Mouse (Mus musculus): ENCODE results near the gene Tmem120b.
"Not testable (repeated sequence)": the region's sequence is repeated elsewhere in the genome, so short reads cannot be mapped to it uniquely, and the experiment has no call there.

Gene Tmem120b

DNA sequence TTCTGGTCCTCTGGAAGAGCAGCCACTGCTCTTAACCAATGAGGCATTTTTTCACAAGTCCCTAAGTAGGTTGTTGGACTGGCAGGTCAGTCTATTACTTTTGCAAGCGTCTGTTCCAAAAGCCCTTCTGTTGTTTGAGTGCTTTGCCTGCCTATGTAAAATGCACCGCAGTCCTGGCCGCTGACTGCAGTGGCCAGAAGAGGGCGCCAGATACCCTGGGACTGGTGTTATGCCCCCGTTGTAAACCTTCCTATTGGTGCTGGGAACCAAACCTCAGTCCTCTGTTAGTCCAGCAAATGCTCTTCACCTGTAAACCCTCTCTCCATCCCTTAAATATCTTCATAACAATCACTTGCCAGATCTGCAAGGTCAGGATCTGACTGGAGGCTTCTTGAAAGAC lies 16.5 kb upstream of the Tmem120b start:
- DNase-seq (ENCODE audit: low spot score in 2 of 2), result no peak

DNA sequence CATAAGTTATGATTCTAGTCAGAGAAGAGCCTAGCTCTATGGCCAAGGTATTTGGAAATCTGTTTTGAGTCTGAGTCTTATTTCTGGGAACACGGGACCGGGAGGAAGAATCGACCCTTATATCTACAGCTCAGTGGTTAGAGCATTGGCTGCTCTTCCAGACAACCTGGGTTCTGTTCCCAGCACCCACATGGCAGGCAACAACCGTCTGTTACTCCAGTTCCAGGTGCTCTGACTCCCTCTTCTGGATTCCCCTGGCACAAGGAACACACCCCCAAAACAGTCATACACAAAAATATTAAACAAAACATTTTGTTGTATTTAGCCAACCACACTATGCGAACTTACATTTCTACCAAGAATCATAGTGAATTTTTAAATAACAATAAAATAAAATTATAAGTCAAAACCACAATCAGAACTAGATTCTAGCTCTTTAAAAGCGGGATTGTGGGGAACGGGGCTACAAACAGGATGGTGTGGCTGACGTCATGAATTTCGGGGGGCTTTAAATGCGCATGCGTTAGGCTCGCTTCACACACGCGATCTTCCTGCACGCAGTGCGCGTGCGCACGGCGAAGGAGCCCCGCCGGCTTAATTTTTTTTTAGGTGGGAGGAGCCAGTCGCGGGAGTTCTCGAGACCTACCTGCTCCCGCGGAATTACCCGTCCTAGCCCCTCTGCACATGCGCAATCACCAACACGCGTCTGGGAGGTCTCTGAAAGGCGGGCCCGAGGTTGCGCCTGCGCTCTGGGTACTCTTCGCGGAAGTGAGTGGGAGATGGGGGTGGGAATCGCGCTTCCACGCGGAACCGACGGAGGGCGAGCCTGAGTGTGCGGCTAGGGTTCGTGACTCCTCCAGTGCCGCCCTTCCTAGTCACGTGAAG lies 10.6 kb upstream of the Tmem120b start:
- peak; percentile 98 for DNase-seq (ENCODE audit: low spot score in 2 of 2)

DNA sequence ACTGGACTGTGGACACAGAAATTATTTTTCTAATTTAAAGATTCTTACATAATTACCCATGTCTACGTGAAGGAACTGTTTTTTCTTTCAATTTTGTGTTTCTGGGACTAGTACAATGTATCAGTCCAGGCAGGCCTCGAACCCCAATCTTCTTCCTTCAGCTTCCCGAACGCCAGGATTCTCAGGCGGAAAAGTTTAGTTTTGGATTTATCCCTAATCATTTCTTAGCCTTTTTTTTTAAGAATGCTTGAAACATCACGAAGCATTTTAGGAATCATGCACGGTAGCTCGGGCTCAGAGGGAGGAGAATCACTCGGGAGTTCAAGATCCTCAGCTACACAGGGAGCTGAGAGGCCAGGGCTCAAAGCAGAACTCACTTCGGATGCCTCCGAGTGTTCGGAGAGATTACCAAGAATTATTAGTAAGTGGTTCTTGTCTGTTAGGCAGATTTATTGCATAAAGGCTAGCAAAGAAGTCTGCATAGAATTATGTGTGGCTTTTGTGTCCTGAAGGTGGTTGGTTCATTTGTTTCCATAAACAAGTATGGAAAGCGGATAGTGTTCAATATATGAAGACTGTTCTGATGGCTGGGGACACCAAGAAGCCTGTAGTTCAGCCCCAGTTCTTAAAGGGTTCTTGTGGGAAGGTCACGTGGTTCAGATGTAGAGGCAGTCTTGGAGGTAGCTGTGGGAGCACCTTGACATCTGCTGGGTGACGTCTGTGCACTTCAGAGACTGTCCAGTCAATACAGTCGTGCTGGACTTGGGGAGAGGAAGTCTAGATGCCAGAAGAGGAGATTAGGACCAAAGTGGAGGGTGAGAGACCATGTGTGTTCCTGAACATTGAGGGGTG lies 9.7 kb upstream of the Tmem120b start:
- DNase-seq (ENCODE audit: low spot score in 2 of 2), result no peak

DNA sequence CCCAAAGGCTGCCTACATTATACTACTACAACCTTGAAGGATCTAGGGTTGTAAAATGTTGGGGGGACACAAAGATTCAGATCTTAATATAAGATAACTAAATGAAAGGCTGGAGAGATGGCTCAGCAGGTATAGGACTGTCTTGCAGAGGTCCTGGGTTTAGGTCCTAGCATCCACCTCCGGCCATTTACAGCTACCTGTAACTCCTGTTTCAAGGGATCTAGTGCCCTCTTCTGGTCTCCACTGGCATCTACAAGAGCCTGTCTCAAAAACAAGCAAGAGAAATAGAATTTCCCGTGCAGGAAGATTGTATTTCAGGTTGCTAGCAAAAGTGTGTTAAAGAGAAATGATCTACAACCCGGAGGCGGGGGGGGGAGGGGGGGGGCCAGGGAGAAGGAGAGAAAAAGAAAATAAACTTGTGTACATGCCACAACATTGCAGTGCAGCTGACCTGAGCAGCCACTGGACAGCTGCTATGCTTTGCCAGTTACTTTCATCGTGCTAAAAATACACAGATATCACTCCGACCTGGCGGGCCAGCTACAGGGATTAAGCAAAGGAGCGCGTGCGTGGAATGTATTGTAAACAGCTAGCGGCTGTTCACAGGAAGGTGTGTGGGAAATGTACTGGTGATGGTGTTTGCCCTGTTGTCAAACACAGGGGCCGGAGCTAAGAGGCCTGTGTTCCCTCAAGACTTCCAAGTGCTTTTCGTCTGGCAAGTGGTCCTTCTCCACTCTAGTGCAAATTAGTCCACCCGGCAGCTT lies 8.3 kb upstream of the Tmem120b start:
- no peak for DNase-seq (ENCODE audit: low spot score in 2 of 2)

DNA sequence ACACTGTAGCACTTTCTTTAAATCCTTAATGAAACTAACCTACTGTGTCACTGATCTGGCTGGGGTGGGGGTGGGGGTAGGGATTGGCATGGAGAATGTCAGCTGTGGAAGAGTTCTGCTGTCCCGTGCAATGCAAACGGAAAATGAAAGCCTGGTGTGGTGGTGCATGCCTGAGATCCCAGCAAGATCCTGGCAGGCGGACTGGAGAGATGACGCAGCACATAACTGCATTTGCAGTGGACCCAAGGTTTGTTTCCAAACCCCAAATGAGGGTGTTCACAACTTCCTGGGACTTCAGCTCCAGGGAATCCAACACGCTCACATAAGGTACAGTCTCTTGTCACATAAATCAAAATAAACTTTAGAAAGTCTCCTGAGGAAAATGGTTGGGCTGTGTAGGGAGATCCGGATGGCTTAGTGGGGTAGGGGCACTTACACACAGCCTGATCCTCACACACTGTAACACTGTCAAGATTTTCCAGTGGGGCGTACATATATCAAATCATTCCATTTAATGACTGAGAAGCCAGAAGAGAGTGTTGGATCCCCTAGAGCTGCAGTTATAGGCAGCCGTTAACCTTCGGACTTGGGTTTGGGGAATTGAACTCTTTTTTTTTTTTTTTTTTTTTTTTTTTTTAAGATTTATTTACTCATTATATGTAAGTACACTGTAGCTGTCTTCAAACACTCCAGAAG lies 7.4 kb upstream of the Tmem120b start:
- no peak for DNase-seq (ENCODE audit: low spot score in 2 of 2)

DNA sequence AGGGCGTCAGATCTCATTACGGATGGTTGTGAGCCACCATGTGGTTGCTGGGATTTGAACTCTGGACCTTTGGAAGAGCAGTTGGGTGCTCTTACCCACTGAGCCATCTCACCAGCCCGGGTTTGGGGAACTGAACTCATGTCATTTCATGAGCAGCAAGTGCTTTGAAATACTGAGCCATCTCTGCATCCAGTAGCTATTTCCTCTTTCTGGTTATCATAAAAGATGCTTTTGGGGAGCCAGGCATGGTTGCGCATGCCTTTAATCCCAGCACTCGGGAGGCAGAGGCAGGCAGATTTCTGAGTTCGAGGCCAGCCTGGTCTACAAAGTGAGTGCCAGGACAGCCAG lies 6.8 kb upstream of the Tmem120b start:
- DNase-seq (ENCODE audit: low spot score in 2 of 2), result not testable (repeated sequence)

DNA sequence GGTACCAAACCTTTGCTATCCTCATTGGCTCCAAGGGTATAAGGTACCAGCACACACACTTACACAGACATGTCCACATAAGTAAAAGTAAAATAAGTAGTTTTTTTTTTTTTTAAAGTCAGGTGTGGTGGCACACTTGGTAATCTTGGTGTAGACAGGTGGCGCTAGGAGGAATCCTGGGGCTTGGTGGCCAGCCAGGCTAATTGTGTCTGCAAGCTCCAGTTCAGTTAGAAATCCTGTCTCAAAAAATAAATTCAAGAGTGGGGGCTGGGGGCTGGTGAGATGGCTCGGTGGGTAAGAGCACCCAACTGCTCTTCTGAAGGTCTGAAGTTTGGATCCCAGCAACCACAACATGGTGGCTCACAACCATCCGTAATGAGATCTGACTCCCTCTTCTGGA lies 5.1 kb upstream of the Tmem120b start:
- no peak for DNase-seq (ENCODE audit: low spot score in 2 of 2)

DNA sequence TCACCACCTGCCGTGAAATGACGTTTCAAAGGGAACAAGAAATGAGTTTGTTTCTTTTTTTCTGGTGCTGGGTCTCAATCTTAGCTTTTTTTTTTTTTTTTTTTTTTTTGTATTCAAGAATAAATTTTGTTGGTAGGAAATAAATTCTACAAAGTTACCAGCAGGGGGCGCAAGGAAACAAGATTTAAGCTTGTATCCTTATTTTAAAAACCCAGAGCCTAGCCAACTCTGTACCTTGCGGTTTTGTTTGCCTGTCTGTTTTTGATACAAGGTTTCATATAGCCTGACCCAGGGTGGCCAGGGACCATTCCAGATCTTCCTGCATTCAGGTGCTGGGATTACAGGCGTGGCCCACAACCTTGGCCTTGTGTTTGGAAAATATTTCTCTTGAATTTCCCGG lies 4.0 kb upstream of the Tmem120b start:
- DNase-seq (ENCODE audit: low spot score in 2 of 2), result no peak

DNA sequence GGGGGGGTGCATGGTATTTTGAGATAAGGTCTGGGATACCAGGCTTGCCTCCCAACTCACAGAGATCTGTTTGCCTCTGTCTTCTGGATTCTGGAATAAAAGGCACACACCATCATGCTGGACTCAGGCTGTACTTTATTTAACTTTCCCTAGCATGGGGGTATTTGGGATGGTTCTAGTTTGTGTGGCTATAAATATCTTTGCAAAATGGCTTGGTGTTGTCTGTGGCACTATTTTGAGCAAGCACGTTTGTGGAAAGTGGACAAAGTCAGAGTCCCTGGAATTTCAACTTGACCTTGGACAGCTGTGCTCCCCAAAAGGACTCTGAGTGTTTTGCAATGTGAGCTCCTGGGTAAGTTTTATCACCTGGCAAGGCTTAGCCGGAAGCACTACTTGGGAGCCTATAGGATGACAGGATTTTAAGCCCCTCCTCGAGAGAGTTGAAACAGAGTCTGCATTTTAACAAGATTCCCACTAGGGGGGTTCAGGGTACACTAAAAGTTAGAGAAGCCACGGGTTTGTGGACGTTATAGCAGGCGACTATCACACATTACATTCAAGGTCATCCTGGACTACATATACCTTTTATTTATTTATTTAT lies 720 bp upstream of the Tmem120b start:
- no peak for DNase-seq (ENCODE audit: low spot score in 2 of 2)

DNA sequence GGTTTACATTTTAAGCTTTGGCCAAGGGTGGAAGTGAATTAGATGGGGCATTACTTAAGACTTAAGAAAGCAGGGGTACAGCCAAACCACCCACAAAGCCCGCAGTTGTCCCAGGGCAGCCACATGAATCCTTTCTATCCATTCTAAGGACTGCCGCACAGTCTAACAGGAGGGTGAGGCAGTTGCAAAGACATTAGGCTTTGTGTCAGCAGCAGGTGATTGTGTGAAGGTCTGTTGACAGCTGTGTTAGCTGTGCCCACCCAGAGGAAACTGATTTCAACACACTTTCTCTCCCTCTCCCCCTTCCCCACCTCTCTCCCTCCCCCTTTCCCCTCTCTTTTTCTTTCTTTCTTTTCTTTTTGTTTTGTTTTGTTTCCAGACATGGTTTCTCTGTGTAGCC lies 499 bp downstream of the Tmem120b start:
- no peak for DNase-seq (ENCODE audit: low spot score in 2 of 2)

DNA sequence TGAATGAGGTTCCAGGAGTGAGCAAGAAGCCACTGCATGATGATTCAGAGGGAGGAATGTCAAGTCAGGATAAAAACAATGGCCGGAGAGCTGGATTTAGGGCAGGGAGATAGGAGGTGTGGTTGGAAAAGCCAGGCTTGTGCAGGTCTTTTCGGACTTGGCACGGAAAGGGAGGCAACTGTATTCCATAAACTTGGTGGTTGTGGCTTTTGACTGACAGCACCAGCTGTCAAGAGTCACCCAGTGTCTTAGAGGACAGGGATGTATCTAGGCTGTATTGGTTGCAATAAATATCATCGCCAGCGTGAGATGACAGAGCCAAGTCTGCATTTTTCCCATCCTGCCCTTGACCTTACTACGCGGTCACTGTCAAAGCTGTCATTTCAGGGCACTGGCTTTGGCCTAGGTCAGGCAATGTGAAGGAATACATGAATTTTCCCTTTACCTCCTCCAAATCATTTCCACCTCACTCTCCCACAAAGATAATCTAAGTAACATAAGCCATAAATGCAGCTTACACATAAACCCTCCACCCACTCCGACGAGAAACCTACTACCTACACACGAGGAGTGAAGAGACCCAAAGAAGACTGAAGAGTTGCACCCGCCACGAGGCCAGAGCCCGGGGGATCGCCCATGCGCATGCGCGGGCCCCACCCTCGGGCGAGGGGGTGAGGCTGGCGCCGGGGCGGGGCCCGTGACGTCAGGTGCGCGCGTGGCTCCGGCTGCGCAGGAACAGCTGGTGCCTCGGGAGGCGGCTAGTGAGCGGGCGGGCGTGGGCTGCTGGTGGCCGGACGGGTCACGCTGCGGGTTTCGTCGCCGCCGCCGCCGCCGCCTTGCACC lies 7.6 kb downstream of the Tmem120b start:
- peak; percentile 83 to 87 for DNase-seq (ENCODE audit: low spot score in 2 of 2)

DNA sequence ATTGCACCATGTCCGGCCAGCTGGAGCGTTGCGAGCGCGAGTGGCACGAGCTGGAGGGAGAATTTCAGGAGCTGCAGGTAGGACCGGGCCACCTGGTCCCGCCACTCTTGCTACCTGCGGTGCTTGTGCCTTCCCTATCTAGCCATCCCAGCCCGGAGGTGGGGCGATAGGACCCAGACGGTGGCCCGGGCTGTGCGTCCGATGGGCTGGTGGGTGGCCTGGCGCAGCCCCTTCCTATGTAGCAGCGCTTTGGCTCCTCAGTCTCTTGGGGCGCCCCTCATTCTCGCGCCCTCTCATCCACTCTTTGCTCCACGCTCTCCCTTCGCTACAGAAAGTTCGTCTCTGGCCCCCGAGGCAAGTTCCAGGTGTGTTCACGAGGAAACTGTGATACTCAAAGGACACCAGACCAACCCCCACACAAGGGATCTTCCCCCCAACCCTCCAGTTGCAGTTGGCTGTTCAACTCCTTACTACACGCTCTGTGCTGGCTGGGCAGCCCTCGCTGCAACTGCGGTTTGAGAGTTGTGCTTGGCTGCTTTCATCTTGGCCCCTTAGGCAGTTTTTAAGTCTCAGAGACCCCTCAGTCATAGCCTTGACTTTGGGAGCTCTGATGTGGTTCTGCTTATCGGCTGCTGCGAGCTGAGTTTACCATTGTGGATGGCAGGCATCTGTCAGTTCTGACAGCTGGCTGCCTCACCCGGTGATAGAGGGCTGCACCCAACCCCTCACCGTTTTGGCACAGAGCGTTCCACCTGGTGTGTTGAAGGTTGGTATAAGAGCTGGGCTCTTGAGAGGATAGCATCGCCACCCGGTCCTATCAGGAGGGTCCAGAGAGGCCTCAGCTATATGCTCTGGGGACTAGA lies 8.4 kb downstream of the Tmem120b start:
- no peak for DNase-seq (ENCODE audit: low spot score in 2 of 2)

DNA sequence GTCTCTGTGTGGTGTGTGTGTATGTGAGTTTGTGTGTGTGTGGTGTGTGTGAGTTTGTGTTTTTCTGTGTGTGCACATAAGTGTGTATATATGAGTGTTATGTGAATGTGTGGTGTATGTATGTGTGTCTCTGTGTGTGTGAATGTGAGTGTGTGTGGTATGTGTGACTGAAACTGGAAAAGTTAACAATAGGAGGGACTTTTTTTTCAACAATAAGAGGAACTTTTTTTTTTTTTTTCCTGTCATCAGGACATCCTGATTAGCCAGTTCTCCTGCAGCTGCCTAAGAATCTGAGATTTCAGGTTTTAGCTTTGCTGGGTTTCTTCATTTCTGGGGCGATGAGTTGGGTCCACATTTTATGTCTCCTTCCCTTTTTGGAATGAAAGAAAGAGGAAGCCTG lies 11.4 kb downstream of the Tmem120b start:
- no peak for DNase-seq (ENCODE audit: low spot score in 2 of 2)

DNA sequence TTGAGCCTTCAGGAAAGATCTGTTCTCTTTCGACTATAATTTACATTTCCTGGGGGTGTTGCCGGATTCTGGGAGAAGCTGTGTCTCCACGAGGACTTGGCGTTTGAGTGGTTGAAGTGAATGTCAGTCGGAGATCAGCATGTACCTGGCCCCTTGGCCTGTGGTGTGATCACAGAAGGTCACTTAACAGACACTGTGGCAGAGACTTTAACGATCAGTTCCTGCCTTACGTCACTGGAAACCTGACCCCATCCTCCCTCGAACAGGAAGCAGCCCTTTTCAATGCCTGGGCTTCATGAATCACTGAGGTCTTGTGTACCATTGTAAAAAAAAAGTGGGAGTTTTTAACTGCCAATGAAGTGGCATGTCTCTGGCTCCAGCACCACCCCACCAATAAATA lies 11.8 kb downstream of the Tmem120b start:
- DNase-seq (ENCODE audit: low spot score in 2 of 2), result no peak

DNA sequence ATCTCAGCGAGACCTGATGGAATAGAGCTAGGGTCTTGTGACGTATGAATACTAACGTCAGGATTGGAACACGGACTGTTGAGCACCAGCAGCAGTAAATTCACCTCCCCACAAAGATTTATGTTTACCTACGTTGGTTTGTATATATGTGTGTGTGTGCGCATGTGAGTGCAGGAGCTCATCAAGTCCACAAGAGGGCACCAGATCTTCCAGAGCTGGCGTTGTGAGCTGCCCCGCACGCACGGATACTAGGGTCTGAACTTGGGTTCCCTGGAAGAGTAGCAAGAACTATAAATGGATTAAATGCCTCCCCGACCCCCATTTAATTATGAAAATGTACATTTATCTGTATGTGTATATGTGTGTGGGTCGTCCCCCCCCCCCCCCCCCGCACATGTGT lies 12.3 kb downstream of the Tmem120b start:
- no peak for DNase-seq (ENCODE audit: low spot score in 2 of 2)

DNA sequence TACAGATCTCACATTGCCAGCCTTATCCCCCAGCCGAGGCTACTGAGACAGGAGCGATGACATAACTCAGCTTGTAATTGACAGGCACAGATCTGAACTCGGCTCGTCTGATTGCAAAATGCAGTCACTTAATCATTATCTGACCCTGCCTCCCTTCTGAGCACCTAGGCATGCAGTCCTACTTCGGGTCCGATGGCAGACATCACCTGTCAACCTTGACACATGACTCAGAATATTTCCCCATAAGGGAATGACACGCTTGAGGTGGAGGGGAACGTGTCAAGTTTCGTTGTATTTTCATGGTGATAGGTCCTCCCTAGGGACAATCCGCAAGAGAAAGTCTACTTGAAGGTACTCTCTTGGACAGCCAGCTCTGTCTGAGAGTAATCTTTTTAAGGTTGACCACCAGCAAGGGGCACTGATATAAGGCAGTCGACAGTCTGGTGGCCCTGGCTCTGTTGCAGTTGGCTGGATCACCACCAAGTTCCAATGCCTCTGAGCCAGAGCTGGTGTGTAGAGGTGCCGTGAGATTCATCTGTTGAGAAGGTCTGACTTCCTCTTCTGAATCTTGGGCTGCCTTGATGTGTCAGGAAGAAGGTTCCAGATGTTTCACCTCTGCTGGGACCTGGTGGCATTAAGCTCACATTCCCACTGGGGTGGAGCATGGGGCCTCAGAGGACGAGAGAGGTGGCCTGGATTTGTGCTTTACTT lies 15.3 kb downstream of the Tmem120b start:
- DNase-seq (ENCODE audit: low spot score in 2 of 2), result no peak

DNA sequence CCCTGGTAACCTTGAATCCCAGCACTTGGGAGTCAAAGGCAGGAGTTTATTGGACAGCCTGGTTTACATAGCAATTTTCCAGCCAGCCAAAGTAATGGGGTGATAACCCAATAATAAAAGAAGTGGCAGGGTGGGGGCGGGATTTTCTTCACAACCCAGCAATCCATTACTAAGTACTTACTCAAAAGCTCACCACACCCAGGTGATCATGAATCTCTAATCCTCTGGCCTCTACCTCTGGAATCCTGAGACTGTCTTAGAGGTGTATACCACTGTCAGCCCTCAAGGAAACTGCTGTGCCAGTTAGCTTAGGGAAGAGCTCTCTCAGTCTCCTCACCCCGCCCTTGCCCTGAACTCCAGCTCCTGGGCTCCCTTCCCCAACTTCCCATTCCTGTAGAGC lies 18.3 kb downstream of the Tmem120b start:
- no peak for DNase-seq (ENCODE audit: low spot score in 2 of 2)

DNA sequence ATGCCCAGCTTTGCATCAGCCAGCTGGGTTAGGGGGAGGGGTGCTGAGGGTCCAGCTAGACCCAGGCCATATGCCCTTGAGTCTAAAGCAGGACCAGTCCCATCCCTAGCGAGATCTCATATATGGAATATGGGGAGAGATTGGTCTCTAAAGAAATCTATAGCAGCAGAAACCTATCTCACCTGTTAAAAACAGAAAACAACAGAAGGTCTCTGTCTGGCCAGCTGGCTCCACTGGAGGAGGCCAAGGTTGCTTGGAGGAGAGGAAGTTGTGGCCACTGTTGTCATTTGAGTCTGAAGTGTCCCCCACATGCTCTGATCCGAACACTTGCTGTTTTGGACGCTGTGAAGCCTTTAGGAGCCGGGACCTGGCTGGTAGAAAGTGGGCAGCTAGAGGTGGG lies 20.6 kb downstream of the Tmem120b start:
- no peak for DNase-seq (ENCODE audit: low spot score in 2 of 2)

Measured in right cerebral cortex, postnatal 36 days (tissue).